Mouse (Mus musculus) liver, adult 2 months (tissue): ENCODE data around the gene Zfp951. TPM values are rescaled to one million over a fixed set of nuclear protein-coding genes. Genes with fewer than 3 reads are reported as not detected.

ENCODE experiments used
- polyA plus RNA-seq: library from polyadenylated mRNA; depleted of rRNA; stranded (reverse); fragments of >200 nt; gene quantifications from 2 replicates; pipeline ENCODE4 v1.2.3, GENCODE M21; 2012; rRNA removed
- total RNA-seq: library from RNA; depleted of rRNA; stranded (reverse); fragments of >200 nt; gene quantifications from 2 replicates; pipeline ENCODE4 v1.2.3, GENCODE M21; 2014; rRNA removed

The Zfp951 gene
- total and polyA plus RNA-seq, 2 experiments = 0.20 to 2.0 TPM

Other genes starting within 250 kb of the Zfp951 start
- 5.0 and 5.7 TPM in 2 replicates for gene Abcg3, start 122.6 kb upstream of the Zfp951 start, total RNA-seq
- gene Abcg3, start 122.6 kb upstream of the Zfp951 start, polyA plus RNA-seq = 0.29 and 0.48 TPM in 2 replicates